Mouse (Mus musculus) hindlimb bud, embryonic 11.5 days (tissue): ENCODE measurements around the gene Mdc1.

Experiments used
- DNase-seq: peaks from one replicate; pipeline ENCODE4 v3.0.0-alpha.2; 2012; ENCODE audit warnings: low read depth, low spot score; ENCODE audit errors: extremely low spot score

Gene Mdc1

GRCm38 (mm10) chr17:35841076-35841950, at the start of gene Mdc1:
Gene Mdc1 (plus strand): TSS chr17:35841515.
- peak; percentile 99 for DNase-seq

- no peak for DNase-seq
Observed at GRCm38 (mm10) chr17:35792837-35793236, 48.5 kb upstream of the Mdc1 start.

- DNase-seq = no peak
Observed at GRCm38 (mm10) chr17:35795099-35795498, 46.2 kb upstream of the Mdc1 start.

GRCm38 (mm10) chr17:35795656-35796055, 45.7 kb upstream of the Mdc1 start:
- DNase-seq = no peak

GRCm38 (mm10) chr17:35796835-35797234, 44.5 kb upstream of the Mdc1 start:
- no peak for DNase-seq

- DNase-seq = no peak
Observed at GRCm38 (mm10) chr17:35800905-35801304, 40.4 kb upstream of the Mdc1 start.

- DNase-seq = no peak
Observed at GRCm38 (mm10) chr17:35803020-35803419, 38.3 kb upstream of the Mdc1 start.

GRCm38 (mm10) chr17:35803858-35804399, 37.4 kb upstream of the Mdc1 start:
- no peak for DNase-seq

GRCm38 (mm10) chr17:35808073-35808472, 33.2 kb upstream of the Mdc1 start:
- DNase-seq = no peak

GRCm38 (mm10) chr17:35809395-35809794, 31.9 kb upstream of the Mdc1 start:
- DNase-seq = no peak

GRCm38 (mm10) chr17:35810900-35811648, 30.2 kb upstream of the Mdc1 start:
- no peak for DNase-seq

- no peak for DNase-seq
Observed at GRCm38 (mm10) chr17:35812307-35812706, 29.0 kb upstream of the Mdc1 start.

GRCm38 (mm10) chr17:35812736-35813135, 28.6 kb upstream of the Mdc1 start:
- DNase-seq = no peak

GRCm38 (mm10) chr17:35813245-35813647, 28.1 kb upstream of the Mdc1 start:
- DNase-seq = no peak

GRCm38 (mm10) chr17:35813653-35814052, 27.7 kb upstream of the Mdc1 start:
- no peak for DNase-seq

- DNase-seq = no peak
Observed at GRCm38 (mm10) chr17:35814678-35815077, 26.6 kb upstream of the Mdc1 start.

- DNase-seq = no peak
Observed at GRCm38 (mm10) chr17:35815836-35816235, 25.5 kb upstream of the Mdc1 start.

- no peak for DNase-seq
Observed at GRCm38 (mm10) chr17:35816686-35817085, 24.6 kb upstream of the Mdc1 start.

GRCm38 (mm10) chr17:35817226-35817625, 24.1 kb upstream of the Mdc1 start:
- no peak for DNase-seq

- no peak for DNase-seq
Observed at GRCm38 (mm10) chr17:35820111-35820510, 21.2 kb upstream of the Mdc1 start.
